Mouse (Mus musculus) mesoderm, embryonic 11.5 days (tissue): ENCODE results near the gene Gm21970.

ENCODE experiments used
- DNase-seq: peaks from one replicate; pipeline ENCODE4 v3.0.0-alpha.2; 2012; ENCODE audit warnings: low read depth, low spot score

Gene Gm21970

DNA sequence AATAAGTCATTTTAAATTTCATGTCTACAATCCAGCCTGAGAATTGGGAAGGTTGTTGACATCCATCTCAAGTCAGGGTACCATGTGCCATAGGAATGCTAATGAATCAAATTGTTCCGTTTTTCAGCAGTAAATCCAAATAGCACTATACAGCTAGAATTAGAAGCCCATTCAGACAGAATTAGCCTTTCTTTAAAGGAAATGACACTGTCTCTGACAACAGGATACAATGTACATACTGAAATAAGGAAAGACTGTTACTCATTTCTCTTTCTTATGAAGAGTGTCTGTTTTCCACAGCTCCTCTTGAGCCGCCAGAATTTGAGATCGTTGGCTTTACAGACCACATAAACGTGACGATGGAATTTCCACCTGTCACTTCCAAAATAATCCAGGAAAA is at the start of gene Gm21970:
Gm21970 (plus strand) TSS at position 301 of the 400 bp plus-strand sequence.
- no peak for DNase-seq

DNA sequence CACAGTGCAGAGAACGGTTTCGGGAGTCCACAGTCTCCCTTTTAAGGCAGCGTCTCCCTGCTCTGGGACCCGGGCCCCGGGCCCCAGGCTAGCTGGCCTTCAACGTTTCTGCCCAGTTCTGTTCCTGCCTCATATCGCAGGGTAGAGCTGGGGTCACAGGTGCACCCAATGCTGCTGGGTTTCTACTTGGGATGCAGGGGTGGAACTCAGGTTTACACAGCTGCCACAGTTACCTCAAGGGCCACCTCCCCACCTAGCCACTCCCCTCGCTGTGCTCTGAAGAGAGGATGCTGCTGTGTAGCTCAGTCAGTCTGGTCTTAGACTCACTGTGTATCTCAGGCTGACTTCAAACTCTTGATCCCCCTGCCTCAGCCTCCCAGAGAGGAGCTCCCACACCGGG is 45.0 kb upstream of the Gm21970 start:
- DNase-seq = no peak

DNA sequence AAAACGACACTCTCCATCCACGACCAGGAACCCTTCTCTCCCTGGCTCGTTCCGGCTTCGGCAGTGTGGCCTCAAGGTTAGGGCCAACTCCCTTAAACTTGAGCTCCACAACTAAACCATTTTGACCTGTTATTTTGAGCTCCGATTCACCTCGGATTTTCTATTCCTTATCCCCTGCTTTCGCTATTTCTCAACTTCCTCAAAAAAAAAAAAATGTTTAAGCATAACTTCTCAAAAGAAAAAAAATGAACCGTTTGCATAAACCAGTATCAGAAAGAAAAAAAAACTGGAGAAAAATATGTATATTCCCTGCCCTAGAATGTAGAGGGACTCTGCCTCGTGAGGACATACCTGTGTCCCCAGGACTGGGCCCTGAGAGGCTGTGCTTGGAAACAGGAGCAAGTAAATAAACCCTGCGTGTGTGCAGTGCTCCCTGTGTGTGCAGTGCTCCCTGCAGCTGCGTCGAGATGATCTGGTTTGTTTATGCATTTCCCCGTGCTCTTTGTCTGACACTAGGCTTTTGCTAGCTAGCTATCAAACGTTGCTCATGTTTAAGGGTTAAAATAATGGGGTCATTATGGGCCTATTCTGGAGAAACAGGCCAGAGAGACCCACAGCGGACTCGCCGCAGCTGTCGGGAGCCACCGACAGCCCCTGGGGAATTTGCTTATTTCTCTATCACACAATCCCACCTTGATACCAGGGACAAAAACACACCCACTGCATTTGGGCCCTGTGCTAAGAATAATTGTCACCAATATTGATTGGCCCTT is 43.8 kb upstream of the Gm21970 start:
- DNase-seq = peak; percentile 44

DNA sequence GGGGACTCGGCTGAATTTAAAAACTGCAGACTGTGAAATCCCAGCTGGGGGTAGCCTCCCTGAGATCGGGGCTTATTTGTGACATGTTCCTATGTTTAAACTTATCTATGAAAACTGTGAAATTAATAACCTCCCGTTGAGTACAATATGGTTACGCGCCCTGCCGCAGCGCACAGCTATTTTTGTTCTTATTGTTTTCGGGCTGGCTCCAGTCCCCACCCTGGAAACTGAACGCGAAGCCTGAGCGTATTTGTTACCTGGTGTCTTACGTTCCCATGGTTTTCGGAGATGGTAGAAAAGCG is 43.3 kb upstream of the Gm21970 start:
- no peak for DNase-seq

DNA sequence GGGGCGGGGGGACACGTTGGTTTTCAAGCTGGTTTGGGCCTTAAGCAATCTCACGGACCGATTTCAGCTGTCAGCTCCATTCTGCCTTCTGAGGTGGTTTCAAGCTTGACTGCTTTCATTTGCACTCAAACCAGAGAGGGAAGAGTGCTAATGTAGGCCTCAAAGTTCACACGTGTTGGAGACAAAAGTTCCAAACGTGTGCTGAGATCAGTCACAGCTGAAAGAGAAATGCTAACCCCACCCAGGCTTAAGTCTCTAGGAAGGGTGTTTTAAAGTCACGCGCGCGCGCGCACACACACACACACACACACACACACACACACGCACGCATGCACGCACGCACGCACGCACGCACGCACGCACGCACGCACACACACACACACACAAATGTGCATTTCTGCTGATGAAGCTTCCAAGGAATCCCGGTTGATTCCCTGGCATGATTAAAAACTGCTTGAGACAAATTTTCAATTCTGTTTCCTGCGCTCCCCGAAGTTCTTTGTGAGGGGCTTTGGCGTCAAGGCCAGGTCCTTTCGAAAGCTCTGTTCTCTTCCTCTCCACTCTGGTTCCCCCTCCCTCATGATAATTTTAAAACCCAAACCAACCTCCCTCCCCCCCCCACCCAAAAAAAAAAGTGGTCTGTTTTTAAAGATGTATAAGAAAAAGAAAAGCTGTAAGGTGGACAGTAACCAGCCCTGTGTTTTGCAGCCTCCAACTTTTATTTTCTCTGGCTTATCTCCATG is 42.8 kb upstream of the Gm21970 start:
- no peak for DNase-seq

DNA sequence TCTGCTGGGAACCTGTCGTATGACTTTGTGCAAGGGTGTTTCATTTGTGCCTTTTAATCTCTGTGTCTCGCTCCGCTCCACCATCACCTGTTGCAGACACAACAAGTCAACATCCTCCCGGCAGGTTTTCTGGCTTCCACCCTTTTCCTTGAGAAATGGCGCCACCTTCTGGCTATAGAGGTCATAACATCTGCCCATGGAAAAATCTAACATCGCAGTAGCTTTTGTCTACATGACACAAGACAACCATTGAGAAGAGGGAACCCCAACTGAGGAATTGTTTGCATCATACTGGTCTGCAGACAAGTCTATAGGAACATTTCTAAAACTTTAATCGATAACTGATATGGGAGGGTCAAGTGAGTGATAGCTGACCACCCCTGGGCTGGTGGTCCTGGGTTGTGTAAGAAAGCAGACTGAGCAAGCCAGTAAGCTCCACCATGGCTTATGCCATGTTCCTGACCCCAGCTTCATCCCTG is 39.4 kb upstream of the Gm21970 start:
- peak; percentile 81 for DNase-seq

DNA sequence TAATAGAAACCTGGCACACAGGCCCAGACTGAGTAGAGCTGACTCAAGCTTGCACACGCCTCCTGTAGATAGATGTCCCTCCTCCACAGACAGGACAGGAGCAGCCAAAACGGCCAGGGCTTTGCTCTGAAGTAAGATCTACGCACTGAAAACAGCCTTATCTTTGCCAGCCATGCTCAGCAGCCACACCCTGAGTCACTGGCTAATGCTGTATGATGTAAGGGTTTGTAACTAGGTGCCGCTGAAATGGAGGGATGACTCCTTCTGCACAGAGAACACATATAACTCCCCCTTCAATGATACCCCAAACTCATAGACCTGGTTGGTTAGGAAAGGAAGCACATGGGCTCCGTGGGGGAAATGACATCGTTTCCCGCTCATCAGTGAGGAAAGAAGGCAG is 38.8 kb upstream of the Gm21970 start:
- DNase-seq = no peak

DNA sequence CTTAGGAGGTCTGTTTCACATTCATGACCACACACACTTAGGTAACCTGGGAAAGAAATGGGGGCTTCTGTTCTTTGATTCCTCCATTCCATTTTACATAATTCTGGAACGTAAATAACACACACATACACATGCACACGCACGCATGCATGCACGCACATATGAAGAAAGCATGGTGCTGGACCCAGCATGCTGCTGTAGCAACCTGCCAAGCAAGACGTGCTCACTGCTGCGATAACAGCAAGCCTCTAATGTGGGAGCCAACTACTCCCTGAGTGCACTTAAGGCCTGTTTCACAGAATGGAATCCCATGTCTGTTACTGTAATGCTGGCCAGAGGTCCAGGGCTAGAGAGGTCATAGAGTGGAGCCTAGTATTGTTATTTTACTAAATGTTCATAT is 38.3 kb upstream of the Gm21970 start:
- DNase-seq = no peak

DNA sequence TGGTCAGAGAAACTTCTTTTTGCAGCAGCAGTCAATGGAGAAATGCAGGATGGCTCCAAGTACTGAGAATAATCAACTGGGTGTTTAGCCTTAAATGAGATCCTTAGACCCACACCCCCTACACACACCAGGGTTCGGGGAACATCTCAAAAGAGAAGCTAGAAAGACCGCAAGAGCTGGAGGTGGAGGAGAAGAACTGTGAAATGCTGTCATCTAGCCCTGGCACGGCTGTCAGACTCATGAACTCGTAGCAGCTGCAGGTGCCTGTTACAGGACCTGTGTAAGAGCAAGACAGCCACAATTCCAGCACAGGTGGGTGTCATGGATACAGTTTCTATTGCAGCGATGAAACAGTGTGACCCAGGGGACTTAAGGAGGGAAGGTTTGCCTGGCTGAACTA is 37.9 kb upstream of the Gm21970 start:
- no peak for DNase-seq

DNA sequence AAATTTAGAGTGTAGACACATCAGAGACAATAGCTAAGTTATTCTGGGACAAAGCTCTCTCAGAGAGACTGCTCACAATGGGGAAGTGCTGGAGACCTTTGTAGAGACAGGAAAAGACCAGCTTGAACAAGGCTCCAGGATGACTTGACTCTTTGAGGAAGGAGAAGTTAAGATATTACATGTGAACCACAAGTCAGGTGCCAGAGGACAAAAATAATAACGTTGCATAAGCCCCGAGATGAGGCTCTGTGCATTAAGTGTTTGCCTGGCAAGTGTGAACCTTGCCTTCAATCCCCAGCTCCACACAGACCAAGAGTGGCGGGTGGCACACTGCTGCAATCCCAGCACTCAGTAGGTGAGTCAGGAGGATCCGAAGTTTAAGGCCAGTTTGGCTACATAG is 36.9 kb upstream of the Gm21970 start:
- DNase-seq = no peak

DNA sequence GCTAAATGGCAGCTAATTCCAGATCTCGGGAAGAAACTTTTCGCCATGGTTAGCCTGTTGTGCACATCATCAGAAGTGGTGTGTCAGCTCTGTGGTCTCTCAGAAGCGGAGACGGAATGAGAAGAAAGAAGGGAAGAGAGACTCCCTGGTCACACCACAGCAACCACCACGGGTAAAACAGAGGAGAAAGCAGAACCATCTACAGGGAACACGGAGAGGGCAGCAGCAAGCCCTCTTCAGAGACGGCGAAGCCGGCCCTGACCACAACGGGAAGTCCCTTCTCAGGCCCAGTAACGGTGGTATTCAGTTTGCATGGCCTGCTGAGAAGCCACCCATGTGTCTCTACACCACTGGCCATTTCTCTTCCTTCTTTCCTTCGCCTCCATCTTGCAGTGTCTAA is 36.4 kb upstream of the Gm21970 start:
- DNase-seq = no peak

DNA sequence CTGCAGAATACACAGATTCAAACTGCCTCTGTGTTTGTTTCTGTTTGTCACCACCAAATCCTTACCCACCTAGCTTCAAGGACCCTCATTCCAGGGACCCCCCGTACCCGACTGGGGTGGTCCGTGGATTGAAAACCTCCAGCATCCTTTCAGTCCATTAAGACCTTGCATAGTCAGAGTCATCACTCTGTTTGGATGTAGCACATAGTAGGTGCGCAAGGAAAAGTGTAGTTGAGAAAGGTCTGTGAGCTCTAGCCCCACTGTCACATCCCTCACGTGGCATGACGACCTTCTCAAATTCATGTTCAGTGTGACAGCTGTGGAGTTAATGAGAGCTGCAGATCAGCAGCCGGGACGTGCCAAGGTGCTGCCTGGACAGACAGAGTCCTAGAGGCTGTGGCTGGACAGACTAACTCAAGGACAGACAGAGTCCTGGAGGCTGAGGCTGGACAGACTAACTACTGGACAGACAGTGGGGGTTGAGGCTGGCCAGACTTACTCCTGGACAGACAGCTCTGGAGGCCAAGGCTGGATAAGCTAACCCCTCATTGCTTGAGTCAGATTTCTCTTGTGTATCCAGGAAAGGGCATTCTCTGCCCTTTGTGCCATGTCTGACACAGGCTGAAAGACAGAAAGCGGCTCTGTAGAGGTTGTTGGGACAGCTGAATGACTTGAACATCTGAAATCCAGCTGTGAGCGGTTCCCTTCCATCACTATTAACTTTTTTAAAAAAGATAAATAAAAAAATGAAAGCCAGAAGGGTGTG is 34.6 kb upstream of the Gm21970 start:
- DNase-seq = no peak

DNA sequence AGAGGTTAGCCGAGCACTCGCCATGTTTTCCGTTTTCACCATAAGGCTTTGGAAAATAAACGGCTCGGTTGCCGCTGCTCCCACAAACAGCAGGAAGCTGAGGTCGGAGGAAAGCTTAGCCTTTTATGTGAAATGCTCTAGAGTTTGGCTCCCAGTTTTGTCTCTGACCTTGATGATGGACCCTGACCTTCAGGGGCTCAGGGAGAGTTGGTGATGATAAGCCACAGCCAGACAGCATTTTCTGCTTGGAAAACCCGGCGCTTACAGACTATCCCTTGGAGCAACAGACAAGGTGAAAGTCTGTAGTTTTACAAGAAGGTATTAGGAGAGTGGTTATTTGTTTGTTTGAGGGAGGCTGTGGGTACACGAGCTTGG is 34.0 kb upstream of the Gm21970 start:
- DNase-seq = no peak

DNA sequence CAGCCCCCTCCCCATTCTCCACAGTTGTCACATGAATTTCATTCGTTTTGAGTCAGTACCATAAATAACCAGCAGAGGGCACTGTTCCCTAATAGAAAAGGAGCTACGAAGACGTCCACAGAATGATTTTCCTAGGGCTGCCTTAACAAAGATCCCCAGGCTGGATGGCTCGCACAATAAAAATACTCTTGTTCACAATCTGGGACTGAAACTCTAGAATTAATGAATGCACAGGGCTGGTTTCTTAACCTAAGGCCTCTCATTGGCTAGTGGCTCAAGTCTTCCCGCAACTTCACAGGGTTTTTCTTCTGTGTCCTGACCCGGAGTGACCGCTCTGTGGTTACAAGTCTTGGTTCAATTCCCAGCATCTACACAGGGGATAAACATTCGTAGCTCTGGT is 33.0 kb upstream of the Gm21970 start:
- DNase-seq = peak; percentile 89

DNA sequence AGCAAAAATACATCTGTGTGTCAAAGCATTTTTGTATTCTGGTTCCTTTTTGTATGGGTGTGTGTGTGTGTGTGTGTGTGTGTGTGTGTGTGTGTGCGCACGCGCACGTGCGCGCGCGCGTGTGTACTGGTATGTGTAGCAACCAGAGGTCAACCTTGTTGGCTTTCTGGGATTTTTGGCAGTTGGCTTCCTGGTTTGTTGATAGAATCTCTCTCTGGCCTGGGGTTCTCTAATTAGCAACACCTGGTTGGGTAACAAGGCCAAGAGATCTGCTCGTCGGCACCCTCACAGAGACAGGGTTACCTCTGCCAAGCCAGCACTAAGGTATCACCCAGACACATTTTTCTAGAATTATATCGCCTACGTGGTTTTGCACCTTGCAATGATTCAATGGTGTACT is 32.0 kb upstream of the Gm21970 start:
- DNase-seq = no peak

DNA sequence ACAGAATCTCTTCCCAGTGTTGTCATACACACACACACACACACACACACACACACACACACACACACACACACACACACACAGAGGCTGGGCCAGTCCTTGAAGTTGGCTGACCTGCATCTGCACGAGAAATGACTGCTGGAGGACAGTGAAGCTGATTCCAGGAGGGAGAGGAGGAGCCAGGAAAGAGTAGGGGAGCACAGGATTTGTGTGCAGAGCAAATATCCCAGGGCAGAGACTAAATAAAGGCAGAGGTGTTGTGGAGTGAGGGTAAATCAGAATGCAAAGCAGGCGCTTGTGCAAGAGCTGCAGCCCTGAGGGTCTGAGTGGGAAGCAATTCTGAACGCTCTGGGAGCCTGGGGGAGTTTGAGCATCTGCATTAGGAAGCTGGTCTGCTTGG is 31.4 kb upstream of the Gm21970 start:
- DNase-seq = no peak

DNA sequence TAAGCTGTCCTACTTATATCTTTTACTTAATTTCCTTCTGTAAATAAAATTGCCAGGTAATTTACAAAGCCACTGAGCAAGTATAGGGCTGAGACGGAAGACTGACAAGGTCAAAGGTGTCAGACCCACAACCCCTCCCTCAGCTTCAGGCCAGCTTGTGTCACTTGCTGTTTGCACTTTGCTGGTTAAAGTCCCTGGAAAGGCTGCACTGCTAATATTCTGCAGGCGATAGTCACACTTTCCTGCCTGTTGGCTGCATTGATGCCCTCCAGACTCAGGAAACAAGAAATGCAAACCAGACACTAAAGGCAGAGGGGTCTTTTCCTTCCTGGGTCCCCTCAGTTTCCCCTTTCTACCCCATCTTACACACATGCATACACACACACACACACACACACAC is 29.5 kb upstream of the Gm21970 start:
- no peak for DNase-seq

DNA sequence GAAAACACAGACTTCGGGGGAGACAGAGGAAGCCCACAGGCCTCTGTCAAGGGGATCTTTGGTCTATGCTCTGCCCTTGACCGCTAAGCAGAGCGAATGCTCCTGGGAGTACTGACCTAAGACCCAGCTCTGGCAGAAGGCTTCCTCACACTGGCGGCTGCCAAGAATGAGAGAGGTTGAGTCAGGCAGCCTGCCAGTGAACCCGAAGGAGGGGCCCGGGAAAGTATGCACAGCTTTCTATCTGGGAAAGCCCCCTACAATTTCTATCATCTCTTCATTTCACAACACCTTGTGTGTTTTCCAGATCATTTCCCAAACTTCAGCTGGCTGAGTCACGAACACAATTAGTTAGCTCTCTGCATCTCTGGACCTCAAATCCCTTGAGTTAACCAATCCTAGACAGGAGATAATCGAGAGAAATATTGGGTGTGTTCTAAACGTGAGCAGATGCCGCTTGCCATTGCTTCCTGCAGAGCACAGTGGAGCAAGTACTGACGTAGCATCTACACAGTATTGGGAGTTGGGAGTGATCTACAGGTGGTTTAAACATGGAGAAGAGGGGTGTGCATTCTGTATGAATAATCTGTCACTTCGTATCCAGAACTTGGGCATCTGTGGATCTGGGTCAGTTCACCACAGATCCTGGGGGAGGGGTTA is 28.8 kb upstream of the Gm21970 start:
- DNase-seq = no peak

DNA sequence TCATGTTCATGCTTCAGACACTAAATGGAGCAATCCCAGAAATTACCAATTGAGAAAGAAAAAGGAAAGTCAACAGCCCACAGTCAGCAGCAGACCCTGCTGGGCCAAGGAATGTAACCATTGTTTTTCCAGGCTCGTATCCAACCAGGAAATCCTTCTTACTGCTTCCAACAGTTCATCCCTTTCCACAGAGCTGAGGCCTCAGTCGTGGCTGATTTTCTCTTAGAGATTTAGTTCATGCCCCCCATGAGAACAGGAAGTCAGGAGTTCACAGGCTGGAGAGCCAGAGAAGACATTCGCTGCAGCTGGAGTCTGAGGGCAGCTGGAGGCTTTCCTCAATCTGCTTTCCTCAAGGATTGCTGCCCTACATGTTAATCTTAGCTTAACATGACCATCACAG is 28.0 kb upstream of the Gm21970 start:
- DNase-seq = no peak

DNA sequence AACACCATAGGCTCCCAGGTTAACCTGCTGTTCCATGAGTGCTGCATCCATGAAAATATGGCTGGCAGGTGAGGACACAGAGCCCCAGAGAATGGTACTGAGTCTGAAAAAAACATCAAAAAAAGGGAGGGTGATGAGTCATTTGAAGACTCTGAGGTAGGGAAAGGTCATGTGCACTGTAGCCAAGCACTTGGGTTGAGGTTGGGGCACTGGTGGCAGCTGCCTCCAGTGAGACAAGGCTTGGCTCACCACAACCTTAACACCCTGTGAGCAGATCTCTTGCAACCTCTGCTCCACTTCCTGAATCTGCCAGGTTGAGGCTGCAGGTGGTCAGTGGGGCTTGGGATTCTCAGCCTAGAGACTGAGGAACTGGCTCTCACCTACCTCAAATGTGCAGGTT is 25.0 kb upstream of the Gm21970 start:
- DNase-seq = no peak

DNA sequence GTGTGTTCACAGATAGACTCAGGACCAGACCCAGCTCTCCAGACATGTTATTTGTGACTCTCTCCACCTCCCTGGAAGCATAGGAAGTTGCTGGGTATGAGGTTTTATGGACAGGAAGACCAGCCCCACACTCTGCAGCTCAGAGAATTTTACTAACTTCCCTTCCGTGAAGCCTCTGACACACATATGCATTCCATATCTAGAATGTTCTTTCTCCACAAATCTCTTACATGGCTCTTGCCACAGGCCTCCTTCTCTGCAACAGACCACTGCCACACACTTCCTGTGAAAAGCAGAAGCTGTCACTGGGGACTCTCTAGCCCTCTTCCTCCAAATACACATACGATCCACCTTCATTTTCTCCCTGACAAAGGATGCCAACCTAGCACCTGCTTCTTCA is 24.5 kb upstream of the Gm21970 start:
- no peak for DNase-seq
